Mouse (Mus musculus): ENCODE measurements at regions not wholly inside any gene's neighbourhood (a gene's known extent, or its start where the extent isn't known, plus 50 kb on each side); places are given as distances from the start of the nearest gene placed in this dataset.

DNA sequence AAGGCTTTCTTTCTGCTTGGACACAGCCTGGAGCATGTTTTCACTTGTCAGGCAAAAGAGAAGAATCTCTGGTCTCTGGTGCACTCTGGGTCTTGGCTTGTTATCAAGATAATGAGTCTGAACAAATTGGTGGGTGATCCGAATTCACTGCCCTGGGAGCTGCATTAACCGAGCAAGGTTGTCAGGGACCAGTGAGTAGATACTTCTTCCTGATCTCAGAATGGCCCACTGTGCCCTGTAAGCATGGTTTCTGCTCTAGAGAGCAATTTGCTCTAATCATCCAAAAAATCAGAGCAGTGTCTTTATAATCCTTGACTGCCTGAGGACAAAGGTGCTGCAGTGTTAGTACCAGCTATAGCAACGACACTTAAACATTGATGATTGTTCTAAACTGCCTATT lies 97.2 kb upstream of the 1500015O10Rik start:
- no peaks in the 10 kb centered on the region for H3K27me3 ChIP-seq (ENCODE audit: insufficient read depth, low read length)
- no peaks in the 10 kb centered on the region for H3K36me3 ChIP-seq (ENCODE audit: insufficient read depth)
- no peaks in the 10 kb centered on the region for H3K9me3 ChIP-seq (ENCODE audit: low read length)
- no peak for TF ChIP-seq CTCF (IDR thresholded peaks at IDR 0.05; ENCODE audit: low read depth)
- H3K4me3 ChIP-seq (ENCODE audit: low read depth, low read length): no peak overlapping the region
- 16% methylated on average over 3 of the region's 3 CpGs for WGBS
- H3K4me2 ChIP-seq (ENCODE audit: low read depth): no peak overlapping the region
- H3K9ac ChIP-seq: no peak overlapping the region
- DNase-seq (no peak), ATAC-seq (no peak)
- no peak overlapping the region for H3K27ac ChIP-seq (ENCODE audit: low read depth, low read length)
- no peaks in the 10 kb centered on the region for H3K4me1 ChIP-seq (ENCODE audit: insufficient read depth)

DNA sequence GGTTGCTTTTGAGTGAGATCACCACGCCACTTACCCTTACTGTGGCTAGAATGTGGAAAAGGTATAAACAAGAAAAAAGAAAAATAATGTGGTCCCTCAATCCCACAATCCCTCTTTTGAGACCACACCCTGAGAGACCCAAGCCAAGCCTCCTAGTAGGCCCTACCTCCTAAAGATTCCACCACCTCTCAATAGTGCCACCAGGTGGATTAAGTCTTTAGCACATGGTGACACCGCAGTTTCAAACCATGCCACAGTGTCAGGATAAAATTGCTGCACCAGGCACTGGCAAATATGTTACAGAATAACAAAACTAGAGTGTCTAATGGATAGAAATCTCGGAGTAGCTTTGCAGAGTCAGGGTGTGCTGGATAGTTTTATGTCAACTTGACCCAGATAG lies 94.7 kb upstream of the 1500015O10Rik start:
- H3K4me3 ChIP-seq (ENCODE audit: low read depth, low read length): no peak overlapping the region
- H3K36me3 ChIP-seq (ENCODE audit: insufficient read depth): no peaks in the 10 kb centered on the region
- ATAC-seq: no peak
- H3K4me1 ChIP-seq (ENCODE audit: insufficient read depth): no peaks in the 10 kb centered on the region
- no peak for DNase-seq
- TF ChIP-seq CTCF (IDR thresholded peaks at IDR 0.05; ENCODE audit: low read depth): peak; percentile 31
- no peak overlapping the region for H3K4me2 ChIP-seq (ENCODE audit: low read depth)
- no peaks in the 10 kb centered on the region for H3K27me3 ChIP-seq (ENCODE audit: insufficient read depth, low read length)
- WGBS: 84% methylated on average over 3 of the region's 3 CpGs
- no peak overlapping the region for H3K9ac ChIP-seq
- H3K9me3 ChIP-seq (ENCODE audit: low read length): no peaks in the 10 kb centered on the region
- H3K27ac ChIP-seq (ENCODE audit: low read depth, low read length): no peak overlapping the region

DNA sequence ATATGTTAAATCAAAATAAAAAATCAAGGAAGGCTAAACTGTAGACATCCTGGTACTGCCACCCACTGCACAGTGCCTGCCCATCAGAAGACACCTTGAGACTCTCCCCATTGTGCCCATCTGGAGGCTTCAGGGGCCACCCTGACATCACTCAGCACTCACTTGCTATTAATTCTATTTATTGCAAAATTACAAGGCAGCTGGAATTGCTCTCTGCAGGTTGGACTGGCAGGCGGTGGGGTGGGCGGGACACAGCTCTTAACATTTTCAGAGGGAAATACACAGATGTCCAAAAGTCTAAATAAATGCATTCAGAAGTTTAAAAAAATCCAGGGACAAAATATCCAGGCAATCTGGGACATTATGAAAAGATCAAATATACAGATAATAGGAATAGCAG lies 92.4 kb upstream of the 1500015O10Rik start:
- no peak for DNase-seq
- no peak for ATAC-seq
- 85% methylated on average over 2 of the region's 2 CpGs for WGBS

DNA sequence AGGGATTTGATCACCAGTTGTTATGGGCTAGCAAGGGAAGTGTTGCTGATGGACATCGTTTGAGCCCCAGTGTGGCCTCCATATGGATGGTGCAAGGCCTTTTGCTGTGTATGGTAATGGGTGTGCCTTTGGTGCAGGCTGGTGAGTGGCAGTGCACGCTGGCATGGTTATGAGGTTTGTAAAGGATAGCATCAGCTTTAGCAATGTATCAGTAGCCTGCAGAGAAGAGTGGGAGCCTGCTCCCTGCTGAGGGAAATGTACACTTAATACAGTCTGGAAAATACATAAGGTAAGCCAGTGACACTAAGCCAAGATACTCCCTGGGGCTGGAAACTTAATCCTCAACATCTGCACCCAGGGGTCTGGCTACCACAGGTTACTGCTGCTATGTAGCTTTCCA lies 58.4 kb upstream of the 1500015O10Rik start:
- H3K27me3 ChIP-seq (ENCODE audit: insufficient read depth, low read length): no peaks in the 10 kb centered on the region
- WGBS: 45% methylated on average over 2 of the region's 2 CpGs
- no peaks in the 10 kb centered on the region for H3K9me3 ChIP-seq (ENCODE audit: low read length)
- TF ChIP-seq CTCF (IDR thresholded peaks at IDR 0.05; ENCODE audit: low read depth): no peak
- no peak overlapping the region for H3K4me2 ChIP-seq (ENCODE audit: low read depth)
- H3K9ac ChIP-seq: no peak overlapping the region
- DNase-seq: no peak
- H3K27ac ChIP-seq (ENCODE audit: low read depth, low read length): no peak overlapping the region
- H3K4me1 ChIP-seq (ENCODE audit: insufficient read depth): no peaks in the 10 kb centered on the region
- no peaks in the 10 kb centered on the region for H3K36me3 ChIP-seq (ENCODE audit: insufficient read depth)
- H3K4me3 ChIP-seq (ENCODE audit: low read depth, low read length): no peak overlapping the region
- no peak for ATAC-seq

More for the DNA sequence above, 92.4 kb upstream of the 1500015O10Rik start:
- Histone ChIP-seq H3K27ac (ENCODE audit: low read depth, low read length) (no peak overlapping the region), H3K9me3 (ENCODE audit: low read length) (no peaks in the 10 kb centered on the region), H3K4me3 (ENCODE audit: low read depth, low read length) (no peak overlapping the region), H3K27me3 (ENCODE audit: insufficient read depth, low read length) (no peaks in the 10 kb centered on the region), H3K36me3 (ENCODE audit: insufficient read depth) (no peaks in the 10 kb centered on the region), H3K9ac (no peak overlapping the region), H3K4me2 (ENCODE audit: low read depth) (no peak overlapping the region), H3K4me1 (ENCODE audit: insufficient read depth) (no peaks in the 10 kb centered on the region)
- TF ChIP-seq CTCF (IDR thresholded peaks at IDR 0.05; ENCODE audit: low read depth): no peak

All from forebrain, postnatal 0 days (tissue).